Mouse (Mus musculus): ENCODE measurements around the gene Arhgap1.

DNA sequence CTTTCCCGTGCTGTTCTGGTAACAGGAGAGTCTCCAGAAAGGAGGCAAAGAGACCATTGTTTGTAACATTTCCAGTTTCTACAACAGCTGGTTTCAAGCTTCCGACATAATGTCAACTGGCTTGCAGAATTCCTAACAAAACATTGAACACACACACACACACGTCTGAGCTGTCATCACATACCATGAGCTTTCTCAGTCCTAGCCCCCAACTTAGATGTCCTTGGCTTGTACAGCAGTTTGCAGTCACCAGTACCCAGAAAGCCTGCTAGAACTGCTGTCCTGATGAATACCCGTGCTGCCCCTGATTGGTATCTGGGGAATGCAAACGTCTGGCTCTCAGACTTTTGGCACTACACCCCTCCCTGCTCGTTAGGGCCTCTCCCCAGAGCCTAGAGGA, 6.2 kb downstream of the Arhgap1 start:
- no peak for TF ChIP-seq POLR2A (IDR thresholded peaks at IDR 0.05; ENCODE audit: control insufficient read depth, low read depth, low read length)
- no peak for TF ChIP-seq CTCF (IDR thresholded peaks at IDR 0.05; ENCODE audit: control insufficient read depth, insufficient read depth, insufficient replicate concordance, low read depth, low read length)
